Mouse (Mus musculus): ENCODE data around the gene Depdc1b.

Depdc1b gene

DNA sequence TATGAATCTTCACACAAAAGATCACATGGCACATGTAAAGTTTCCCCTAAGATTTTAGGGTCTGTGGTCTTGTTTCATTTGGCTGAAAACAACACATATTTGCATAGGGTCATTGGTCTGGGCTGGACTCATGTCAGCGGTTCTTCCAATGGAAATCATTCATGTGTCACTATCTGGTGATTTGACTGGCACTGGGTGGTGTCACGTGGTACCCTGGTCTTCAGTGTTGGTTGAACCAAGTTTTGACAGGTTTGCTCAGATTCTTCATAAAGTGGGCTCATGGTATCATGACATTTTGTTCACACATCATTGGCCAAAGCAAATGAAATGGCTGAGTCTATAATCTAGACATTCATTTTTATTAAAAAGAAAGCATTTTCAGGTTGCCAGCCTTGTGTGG lies 1.3 kb downstream of the Depdc1b start:
- in situ Hi-C loops (cut with MboI): no loop called here

DNA sequence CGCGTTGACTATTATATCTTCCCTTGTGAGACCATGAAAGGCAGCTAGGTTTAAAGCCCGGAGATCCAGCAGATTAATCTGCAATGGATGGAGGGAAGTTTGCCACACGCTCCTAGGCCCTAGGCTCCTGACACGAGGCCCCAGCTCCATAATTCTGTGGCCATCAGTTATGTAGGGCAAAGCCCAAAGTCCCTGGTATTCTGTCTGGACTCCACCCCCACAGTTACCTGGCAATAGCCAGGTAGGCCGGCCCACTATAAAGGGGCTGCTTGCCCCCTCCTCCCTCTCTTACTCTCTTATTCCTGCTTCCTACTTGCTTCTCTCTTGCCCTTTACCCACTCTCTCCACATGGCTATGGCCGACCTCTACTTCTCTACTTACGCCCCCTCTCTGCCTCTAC lies 2.9 kb downstream of the Depdc1b start:
- in situ Hi-C loops (cut with MboI): no loop called here

DNA sequence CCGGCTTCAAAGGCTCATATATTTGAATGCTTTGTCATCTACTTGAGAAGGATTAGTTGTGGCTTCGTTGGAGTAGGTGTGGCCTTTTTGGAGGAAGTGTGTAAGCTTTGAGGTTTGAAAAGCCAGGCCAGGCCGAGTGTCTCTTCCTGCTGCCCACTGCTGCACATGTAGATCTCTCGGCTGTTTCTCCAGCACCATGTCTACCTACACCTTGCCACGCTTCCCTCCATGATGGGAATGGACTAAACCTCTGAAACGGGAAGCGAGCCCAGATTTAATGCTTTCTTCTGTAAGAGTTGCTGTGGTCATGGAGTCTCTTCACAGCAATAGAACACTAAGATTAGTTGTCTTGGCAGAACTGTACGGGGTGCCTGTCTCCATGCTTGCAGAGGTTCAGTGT lies 4.1 kb downstream of the Depdc1b start:
- in situ Hi-C loops (cut with MboI): no loop called here

DNA sequence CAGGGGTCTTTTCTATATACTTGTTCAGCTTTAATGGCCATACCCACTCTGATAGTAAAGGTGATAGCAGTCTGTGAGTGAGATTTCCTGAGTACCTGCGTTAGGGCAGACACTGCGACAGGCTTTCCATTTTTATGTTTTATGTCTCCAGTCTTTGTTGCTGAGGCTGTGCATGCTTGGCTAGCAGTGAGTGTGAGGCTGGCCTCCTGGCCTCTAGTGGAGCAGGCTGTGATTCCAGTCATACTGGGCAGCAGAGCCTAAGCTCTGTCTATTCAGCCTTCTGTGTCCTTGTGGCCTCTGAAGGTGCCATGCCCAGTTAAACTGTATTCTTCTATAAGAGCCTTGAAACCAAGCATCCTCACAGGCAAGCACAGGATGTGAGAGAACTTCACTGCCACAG lies 6.3 kb downstream of the Depdc1b start:
- in situ Hi-C loops (cut with MboI): no loop called here

DNA sequence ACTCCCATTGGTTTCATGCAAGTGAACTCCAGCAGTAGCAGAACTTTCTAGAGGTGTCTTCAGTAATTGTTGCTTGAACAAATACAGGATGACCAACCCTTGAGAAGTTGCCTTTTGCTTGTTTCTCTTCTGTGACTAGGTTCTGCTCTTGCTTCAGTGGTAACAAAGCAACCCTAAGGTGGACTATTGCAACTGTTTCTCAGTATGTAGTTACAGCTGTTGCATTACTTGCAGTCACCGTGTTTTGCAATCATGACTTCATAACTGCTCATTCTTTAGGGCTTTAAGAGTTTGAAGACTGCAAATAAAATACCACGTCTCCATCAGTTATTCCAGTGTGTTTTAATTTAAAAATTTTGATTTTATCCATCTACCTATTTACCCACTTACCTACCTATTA lies 7.2 kb downstream of the Depdc1b start:
- in situ Hi-C loops (cut with MboI): no loop called here

DNA sequence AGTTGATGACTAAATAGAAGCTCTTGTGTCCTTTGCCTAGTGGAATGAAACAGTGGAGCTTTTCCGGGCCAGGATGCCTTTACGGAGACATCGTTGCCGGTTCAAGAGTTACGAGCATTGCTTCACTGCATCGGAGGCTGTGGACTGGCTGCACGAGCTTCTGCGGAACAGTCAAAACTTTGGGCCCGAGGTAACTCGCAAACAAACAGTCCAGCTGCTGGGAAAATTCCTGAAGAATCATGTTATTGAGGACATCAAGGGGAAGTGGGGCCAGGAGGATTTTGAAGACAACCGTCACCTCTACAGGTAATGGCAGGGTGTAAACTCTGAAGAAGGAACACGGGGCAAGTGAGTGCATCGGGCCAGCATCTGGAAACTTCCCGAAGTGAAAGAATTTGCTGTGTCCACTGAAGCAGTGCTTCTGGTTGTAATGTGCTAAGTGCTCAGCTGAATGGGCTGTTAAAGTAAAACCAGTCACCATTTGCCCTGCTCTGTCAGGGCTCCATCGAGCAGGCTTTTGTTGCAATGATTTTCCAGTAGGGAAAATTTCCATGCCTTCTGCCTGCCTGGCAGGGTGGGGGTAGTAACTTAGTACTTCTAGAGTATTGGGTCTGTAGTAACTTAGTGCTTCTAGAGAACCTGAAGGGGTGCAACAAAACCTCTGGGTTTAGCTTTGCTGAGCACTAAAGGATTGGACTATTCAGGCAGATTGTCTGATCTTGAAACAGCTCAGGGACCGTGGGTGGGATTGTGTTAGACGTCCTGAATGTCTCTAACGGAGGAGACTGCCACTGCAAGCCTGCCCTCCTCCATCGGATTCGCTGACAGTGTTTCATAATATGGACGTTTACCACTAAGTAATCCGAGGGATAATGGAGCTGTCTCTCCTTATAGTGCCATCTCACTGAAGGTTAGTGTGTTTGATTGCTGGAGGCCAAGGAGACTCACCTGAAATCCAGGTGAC lies 8.0 kb downstream of the Depdc1b start:
- in situ Hi-C loops (cut with MboI): no loop called here

DNA sequence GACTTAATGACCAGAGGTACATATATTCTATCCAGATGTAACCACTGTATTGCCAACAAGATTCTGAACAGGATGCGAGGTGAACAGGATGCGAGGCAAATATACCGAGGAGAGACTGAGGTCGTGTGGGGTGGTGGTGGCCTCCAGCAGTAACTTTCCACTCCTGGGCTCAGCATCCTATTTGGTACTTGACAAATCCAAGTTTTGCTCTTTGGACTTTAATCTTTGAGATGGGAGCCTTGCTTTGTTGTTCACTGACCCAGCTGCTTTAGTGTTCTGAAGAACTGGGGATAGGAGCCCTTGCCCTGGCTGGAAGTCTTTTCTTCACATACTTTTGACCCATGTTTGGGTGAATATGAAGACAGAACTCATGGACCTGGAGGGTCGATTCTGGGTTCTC lies 9.7 kb downstream of the Depdc1b start:
- in situ Hi-C loops (cut with MboI): loop anchor here (25.0 kb wide), 2 partner anchors 164 to 886 kb away; partner anchors contain the start of genes Ercc8 and Ndufaf2

DNA sequence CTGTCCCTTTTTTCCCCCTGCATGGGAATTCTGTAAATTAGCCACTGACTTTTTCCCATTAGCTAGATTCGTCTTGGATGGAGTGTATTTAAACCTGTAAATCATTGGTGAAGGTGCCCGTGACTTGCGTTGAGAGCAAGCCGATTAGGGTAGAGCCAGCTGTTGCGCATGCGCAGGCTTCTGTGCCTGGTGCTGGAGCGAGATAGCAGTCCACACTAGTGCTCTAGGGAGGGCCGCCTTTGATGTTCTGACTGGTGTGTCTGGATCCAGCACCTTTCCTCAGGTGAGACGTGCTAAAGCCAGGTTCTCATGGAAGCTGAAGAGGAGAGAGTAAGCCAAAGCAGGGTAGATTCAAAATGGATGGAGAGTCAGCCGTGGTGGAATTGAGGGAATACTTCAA lies 10.2 kb downstream of the Depdc1b start:
- in situ Hi-C loops (cut with MboI): loop anchor here (25.0 kb wide), 2 partner anchors 164 to 886 kb away; partner anchors contain the start of genes Ercc8 and Ndufaf2

DNA sequence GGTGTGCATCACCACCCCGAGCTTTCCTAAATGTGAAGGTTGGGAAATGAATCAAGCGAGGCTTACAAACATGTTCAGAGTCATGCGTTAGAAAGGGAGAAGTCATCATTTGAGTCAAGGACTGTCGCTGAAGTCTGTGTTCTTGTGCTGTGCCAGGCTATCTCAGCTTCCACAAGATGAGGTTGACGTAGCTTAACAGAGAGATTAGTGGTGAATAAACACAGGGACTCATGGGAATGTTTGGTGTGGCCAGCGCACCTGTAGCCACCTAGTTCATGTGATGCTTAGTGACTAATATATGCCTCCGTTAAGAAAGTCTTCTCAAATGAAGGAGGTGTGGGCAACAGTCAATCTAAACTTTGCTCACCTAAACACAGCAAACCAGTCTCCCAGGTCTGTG lies 10.9 kb downstream of the Depdc1b start:
- in situ Hi-C loops (cut with MboI): loop anchor here (25.0 kb wide), 2 partner anchors 165 to 885 kb away; partner anchors contain the start of genes Ercc8 and Ndufaf2

DNA sequence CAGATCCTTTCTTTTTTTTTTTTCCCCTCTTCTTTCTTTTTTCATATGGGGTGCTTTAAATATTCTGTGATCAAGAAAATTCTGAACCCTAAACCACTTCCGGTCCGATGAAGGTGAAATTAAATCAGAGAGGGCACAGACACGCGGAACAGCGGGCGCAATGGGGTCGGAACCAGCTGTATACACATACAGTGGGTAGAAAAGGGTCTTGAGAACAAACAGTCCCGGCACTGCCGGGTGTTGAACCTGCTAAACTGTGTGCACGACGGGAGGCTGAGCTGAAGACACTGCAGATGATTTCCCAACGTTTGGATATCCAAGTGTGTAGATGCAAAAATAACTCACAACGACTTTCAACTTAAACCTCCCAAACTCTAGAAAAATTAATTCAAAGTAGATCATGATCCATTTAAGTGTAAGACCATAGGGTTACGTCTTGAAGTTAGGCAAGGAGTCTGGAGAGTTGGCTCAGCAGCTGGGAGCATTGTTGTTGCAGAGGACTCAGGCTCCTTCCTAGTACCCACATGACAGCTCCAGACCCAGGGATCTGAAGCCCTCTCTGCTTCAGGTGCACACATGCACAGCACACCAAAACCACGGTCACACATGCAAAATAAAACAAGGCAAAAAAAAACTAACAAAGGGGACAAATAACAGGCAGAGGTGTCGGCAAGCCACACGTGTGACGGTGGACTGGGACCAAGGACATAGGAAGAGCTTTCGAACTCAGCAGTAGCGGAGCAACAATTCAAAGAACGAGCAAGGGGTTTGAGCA lies 12.5 kb downstream of the Depdc1b start:
- in situ Hi-C loops (cut with MboI): loop anchor here (25.0 kb wide), 2 partner anchors 166 to 884 kb away; partner anchors contain the start of genes Ercc8 and Ndufaf2

DNA sequence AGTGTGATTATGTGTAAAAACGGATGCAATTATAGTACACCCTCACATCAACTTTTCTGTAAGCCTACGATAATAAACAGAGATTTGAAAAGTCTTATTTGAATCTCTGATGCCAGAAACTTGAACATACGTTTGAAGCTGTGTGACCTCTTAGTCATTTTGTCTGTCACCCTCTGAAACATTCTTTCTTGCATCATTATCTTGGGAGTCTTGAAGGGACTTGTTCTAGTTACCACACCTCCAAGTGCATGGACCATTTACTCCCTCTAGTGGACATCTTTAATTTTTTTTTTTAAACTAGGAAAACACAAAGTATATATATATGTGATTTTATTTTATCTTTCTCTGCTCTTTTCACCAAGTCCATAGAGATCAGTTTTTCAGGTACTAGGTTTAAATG lies 13.6 kb downstream of the Depdc1b start:
- in situ Hi-C loops (cut with MboI): loop anchor here (25.0 kb wide), 2 partner anchors 167 to 883 kb away; partner anchors contain the start of genes Ercc8 and Ndufaf2

DNA sequence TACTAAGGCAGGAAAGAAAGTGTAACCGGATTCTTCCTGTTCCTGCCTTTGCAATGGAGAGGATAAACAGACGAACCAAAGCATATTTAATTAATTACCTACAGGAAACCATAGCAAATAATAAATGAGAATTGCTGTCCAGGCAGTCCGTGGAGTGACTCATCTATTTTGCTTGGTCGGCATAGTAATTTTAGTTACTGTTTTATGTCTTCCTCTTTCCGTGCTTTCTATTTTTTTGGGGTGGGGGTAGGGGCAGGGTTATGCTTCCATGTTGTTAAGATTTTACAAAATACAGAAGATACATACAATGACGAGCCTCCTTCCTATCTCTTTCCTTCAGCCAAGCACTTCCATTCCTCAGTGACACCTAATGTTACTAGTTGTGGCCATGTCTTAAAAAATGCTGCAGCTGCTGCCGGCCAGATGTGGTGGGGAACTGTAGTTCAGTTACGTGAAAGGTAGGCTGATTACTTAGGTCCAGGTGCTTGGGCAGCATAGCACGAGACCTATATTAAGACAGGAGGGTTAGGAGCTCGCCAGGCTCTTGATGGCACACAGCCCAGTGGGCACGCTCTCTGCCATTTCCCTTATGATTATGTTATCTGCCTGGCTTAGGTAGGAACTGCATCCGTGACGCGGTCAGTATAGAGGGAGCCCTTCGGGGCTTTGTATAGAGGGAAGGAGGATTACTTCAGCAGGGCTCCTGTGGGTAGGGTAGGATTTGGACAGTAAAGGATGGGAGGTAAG lies 19.3 kb downstream of the Depdc1b start:
- in situ Hi-C loops (cut with MboI): loop anchor here (25.0 kb wide), 2 partner anchors 173 to 877 kb away; partner anchors contain the start of genes Ercc8 and Ndufaf2

DNA sequence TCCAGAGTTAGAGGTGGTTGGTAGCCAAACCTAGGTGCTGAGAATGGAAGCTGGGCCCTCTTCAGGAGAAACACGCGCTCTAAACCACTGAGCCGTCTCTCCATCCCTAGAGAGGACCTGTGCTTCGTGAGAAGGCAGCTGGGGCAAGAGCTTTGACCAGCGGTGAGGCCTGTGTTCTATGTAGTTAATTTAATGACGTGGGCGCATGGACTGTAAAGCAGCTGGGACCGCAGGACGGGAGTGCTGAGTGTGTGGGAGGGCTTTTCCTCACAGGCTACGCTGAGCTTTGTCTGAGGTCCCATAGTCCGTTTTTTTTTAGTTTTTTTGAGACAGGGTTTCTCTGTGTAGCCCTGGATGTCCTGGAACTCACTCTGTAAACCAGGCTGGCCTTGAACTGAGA lies 20.1 kb downstream of the Depdc1b start:
- in situ Hi-C loops (cut with MboI): loop anchor here (25.0 kb wide), 2 partner anchors 174 to 876 kb away; partner anchors contain the start of genes Ercc8 and Ndufaf2

DNA sequence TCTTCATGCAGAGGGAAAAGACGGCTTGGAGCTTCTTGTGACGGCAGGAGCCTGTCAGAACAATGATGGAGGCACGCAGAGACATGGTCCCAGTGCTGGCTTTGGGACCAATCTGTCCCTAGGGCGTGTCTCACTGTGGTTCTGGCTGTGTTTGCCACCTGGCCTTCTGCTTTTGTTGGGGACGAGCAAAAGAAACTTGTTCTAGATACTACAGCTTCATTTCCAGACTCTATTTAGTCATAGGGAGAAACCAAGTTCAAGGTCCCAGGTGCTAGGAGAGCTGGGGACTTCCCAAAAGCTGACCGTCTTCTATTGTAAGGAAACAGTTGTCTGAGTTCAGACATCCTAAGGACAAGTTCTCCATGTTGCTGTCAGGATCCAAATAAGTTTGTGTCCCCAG lies 21.2 kb downstream of the Depdc1b start:
- in situ Hi-C loops (cut with MboI): loop anchor here (25.0 kb wide), 2 partner anchors 175 to 875 kb away; partner anchors contain the start of genes Ercc8 and Ndufaf2

DNA sequence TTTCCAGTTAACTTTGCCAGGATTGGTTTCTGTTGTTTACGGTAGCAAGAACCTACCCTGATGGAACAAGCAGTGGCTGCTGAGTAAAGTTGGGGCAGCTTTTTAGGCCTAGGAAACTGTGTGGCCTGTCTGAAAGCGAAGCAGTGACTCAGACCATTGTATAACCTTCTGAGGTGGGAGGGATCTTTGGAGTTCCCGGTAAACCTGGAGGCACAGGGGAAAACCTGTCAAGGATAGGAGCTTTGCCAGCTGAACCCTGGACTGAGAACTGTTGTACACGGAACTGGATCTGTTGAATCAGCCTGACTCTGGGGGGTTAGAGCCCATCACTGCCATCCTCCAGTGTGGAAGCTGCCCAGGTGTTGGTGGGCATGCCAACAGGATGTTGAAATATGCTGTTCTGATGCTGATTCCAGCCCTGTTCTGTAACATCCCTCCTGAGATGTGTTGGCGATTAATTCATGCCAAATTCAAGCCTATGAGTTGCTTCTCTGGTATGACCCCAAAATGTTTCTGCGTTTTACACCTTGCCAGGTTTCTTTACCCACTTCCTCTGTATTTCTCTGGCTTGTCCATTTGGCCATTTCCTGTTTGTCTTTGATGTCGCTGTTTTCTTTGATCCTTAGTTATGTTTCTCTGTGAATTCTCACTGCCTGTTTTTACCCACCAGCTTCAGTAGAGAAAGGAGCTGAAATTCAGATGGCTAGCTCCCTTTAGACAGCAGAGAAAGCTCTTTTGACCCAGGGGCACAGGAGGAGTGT lies 22.1 kb downstream of the Depdc1b start:
- in situ Hi-C loops (cut with MboI): loop anchor here (25.0 kb wide), 2 partner anchors 176 to 874 kb away; partner anchors contain the start of genes Ercc8 and Ndufaf2

DNA sequence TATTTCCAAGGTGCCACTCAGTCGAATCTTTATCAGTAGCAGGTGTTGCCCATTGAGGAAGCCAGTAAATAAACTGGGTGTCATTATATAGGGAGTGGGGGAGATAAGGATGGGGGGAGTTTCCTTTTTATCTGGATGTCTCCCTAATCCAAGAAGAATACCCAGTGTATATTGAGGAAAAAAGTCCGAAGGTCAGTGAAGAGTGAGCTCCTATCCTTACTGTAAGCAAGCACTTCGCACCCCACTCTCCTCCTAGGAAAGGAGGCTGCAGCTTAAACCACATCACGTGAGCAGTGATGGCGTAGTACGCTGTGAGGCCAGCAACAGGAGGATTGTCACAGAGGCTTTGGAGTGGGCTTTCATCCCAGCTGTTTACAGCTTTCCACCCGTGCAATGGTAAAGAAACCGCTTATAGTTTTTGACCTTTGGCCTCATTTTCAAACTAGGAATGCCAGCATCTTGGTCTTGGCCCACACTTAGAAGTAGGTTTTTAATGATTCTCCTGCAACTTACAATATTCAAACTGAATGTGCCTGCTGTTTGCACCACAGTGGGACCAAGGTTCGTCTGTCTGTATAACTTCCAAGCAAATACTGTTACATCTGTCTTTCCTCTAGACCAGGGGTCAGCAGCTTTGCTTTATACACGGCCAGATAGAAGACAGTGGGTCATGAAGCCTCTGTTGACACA lies 23.9 kb downstream of the Depdc1b start:
- in situ Hi-C loops (cut with MboI): loop anchor here (25.0 kb wide), 2 partner anchors 178 to 872 kb away; partner anchors contain the start of genes Ercc8 and Ndufaf2

DNA sequence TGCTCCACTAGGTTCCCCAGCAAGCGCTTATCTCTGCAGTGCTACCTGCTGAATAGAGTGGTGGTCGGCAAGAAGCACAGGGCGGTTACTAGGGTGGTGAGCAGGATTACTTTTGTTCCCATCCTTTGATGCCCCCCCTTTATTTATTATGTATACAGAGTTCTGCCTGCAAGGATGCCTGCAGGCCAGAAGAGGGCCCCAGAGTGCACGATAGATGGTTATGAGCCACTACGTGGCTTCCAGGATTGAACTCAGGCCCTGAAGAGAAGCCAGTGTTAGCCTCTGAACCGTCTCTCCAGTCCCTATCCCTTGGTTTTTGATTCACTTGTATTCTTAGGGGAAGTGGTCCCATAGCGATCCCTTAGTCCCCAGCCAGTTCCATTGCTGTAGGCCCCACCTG lies 25.5 kb downstream of the Depdc1b start:
- in situ Hi-C loops (cut with MboI): loop anchor here (25.0 kb wide), 2 partner anchors 179 to 871 kb away; partner anchors contain the start of genes Ercc8 and Ndufaf2

DNA sequence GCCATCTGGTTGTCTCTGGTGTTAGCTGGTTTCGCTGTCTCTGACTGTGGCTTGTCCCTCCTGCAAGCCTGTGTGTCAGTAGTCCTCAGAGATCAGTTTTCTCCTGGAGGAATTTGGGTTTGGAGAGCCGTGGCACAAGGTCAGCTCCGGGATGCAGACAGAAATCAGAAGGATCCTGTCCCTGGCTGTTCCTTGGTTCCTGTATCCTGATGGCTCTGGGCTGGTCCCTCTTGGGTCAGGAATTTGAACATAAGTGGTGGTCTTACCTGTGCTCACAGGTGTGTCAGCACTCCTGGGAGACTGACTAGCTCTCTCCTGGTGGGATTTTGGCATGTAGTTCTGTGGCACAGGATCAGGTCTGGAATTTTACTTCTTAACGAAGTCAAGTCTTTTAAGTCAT lies 29.6 kb downstream of the Depdc1b start:
- in situ Hi-C loops (cut with MboI): loop anchor here (25.0 kb wide), 2 partner anchors 183 to 867 kb away; partner anchors contain the start of genes Ercc8 and Ndufaf2

DNA sequence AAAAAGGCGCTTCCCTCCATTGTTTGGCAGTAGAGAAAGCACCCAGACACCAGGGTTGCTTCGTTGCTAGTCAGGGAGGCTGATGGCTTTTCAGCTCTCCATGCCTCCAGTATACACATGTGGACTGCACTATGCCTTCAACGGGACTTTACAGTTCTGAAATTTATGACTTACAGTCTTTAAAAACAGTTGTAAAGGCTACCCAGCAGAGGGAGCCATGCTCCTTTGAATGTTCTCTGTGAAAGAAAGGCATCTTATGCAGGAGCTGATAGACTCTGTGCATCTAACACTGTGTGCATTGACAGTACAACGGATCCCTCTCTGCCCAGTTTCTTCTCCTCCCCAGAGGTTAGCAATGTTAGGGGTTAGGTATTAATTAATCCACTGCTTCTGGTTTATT lies 30.9 kb downstream of the Depdc1b start:
- in situ Hi-C loops (cut with MboI): loop anchor here (25.0 kb wide), 2 partner anchors 185 to 865 kb away; partner anchors contain the start of genes Ercc8 and Ndufaf2

Data from mature B cell (primary cell).